Mouse (Mus musculus) left cerebral cortex, adult 8-10 months (tissue): ENCODE measurements around the gene Slc24a3. TPM values are rescaled to one million over a fixed set of nuclear protein-coding genes. Genes with fewer than 3 reads are reported as not detected.

ENCODE experiments used
- DNase-seq, 2 experiments: peaks; one replicate each; pipeline ENCODE4 v3.0.0; 2022; ENCODE audit warnings: low spot score in 2 of 2
- total RNA-seq, 4 experiments: library from RNA; stranded (reverse); gene quantifications; 2 replicates each; pipeline ENCODE4 v1.2.4; 2022

The Slc24a3 gene
- total RNA-seq, 4 experiments from 2014 or later = 87.6 to 94.2 (median 88.3) TPM

GRCm38 (mm10) chr2:145358236-145358942 lies 190.8 kb downstream of the Slc24a3 start:
- no peak for DNase-seq

- DNase-seq = no peak
Measured at GRCm38 (mm10) chr2:145363604-145364003, 196.1 kb downstream of the Slc24a3 start.

GRCm38 (mm10) chr2:145368701-145369100 lies 201.1 kb downstream of the Slc24a3 start:
- no peak for DNase-seq

GRCm38 (mm10) chr2:145370795-145371194 lies 203.2 kb downstream of the Slc24a3 start:
- DNase-seq = no peak

GRCm38 (mm10) chr2:145373803-145374202 lies 206.2 kb downstream of the Slc24a3 start:
- DNase-seq = no peak

GRCm38 (mm10) chr2:145382908-145383770 lies 215.6 kb downstream of the Slc24a3 start:
- peak in 1 of 2 experiments; percentile 68 for DNase-seq

- DNase-seq = no peak
Measured at GRCm38 (mm10) chr2:145384221-145384620, 216.7 kb downstream of the Slc24a3 start.

GRCm38 (mm10) chr2:145385220-145385619 lies 217.7 kb downstream of the Slc24a3 start:
- DNase-seq = no peak

GRCm38 (mm10) chr2:145385773-145386172 lies 218.2 kb downstream of the Slc24a3 start:
- DNase-seq = no peak

- no peak for DNase-seq
Measured at GRCm38 (mm10) chr2:145395804-145396203, 228.2 kb downstream of the Slc24a3 start.

- no peak for DNase-seq
Measured at GRCm38 (mm10) chr2:145396579-145396978, 229.0 kb downstream of the Slc24a3 start.

GRCm38 (mm10) chr2:145397456-145398206 lies 230.1 kb downstream of the Slc24a3 start:
- DNase-seq = no peak

GRCm38 (mm10) chr2:145401240-145401805 lies 233.8 kb downstream of the Slc24a3 start:
- no peak for DNase-seq

GRCm38 (mm10) chr2:145401996-145402395 lies 234.4 kb downstream of the Slc24a3 start:
- DNase-seq = no peak

GRCm38 (mm10) chr2:145404818-145405531 lies 237.4 kb downstream of the Slc24a3 start:
- DNase-seq = no peak

GRCm38 (mm10) chr2:145405746-145406145 lies 238.2 kb downstream of the Slc24a3 start:
- DNase-seq = no peak

- DNase-seq = peak in 1 of 2 experiments; percentile 13
Measured at GRCm38 (mm10) chr2:145417738-145418137, 250.2 kb downstream of the Slc24a3 start.

- DNase-seq = no peak
Measured at GRCm38 (mm10) chr2:145419078-145419477, 251.5 kb downstream of the Slc24a3 start.

GRCm38 (mm10) chr2:145420967-145421888 lies 253.7 kb downstream of the Slc24a3 start:
- DNase-seq = no peak

- DNase-seq = no peak
Measured at GRCm38 (mm10) chr2:145421889-145422212, 254.3 kb downstream of the Slc24a3 start.
